Mouse (Mus musculus) large intestine, adult 2 months (tissue): ENCODE data around the gene Wdr34. TPM values are rescaled to one million over a fixed set of nuclear protein-coding genes. Genes with fewer than 3 reads are reported as not detected.

Source experiments
- DNase-seq: peaks from one replicate; pipeline ENCODE4 v3.0.0-alpha.2; 2012; ENCODE audit warnings: low read depth, low spot score
- WGBS: fragments of 180-500 bp; shearing (Covaris S2); methylation state at CpG from one replicate; pipeline ENCODE4 v1.1.7; 2018; 5-methylcytosine and 5-hydroxymethylcytosine counted together
- polyA plus RNA-seq: library from polyadenylated mRNA; depleted of rRNA; stranded (reverse); fragments of >200 nt; gene quantifications from 2 replicates; pipeline ENCODE4 v1.2.3, GENCODE M21; 2012; rRNA removed

The Wdr34 gene
- polyA plus RNA-seq, result 10.9 and 11.2 TPM in 2 replicates

- under 1% methylated on average over 54 of the region's 54 CpGs for WGBS
These were observed at the start of gene Wdr34 for GRCm38 (mm10) chr2:30048699-30049388. Gene Wdr34 (minus strand): TSS chr2:30048881.

GRCm38 (mm10) chr2:30095882-30096527 lies 47.3 kb upstream of the Wdr34 start:
- whole genome bisulfite sequencing, result 78% methylated on average over 2 of the region's 2 CpGs
- DNase-seq, result no peak

More at GRCm38 (mm10) chr2:30048699-30049388, at the start of gene Wdr34:
- peak; percentile 88 for DNase-seq

GRCm38 (mm10) chr2:30094208-30094588 lies 45.5 kb upstream of the Wdr34 start:
- no peak for DNase-seq
- WGBS, result 2% methylated on average over 13 of the region's 13 CpGs

- peak; percentile 97 for DNase-seq
- WGBS, result under 1% methylated on average over 51 of the region's 51 CpGs
These were observed 45.0 kb upstream of the Wdr34 start, which contains the start of gene Zdhhc12 for GRCm38 (mm10) chr2:30093471-30094207. Gene Zdhhc12 (minus strand): TSS chr2:30093648.

GRCm38 (mm10) chr2:30092280-30092918 lies 43.7 kb upstream of the Wdr34 start:
- WGBS, result 75% methylated on average over 6 of the region's 6 CpGs
- DNase-seq, result no peak

GRCm38 (mm10) chr2:30091521-30091920 lies 42.8 kb upstream of the Wdr34 start:
- 97% methylated on average over 12 of the region's 12 CpGs for WGBS
- DNase-seq, result no peak

- DNase-seq, result no peak
- whole genome bisulfite sequencing, result 92% methylated on average over 4 of the region's 4 CpGs
These were observed 38.6 kb upstream of the Wdr34 start for GRCm38 (mm10) chr2:30087310-30087709.

GRCm38 (mm10) chr2:30084632-30085031 lies 36.0 kb upstream of the Wdr34 start:
- no peak for DNase-seq
- 65% methylated on average over 12 of the region's 12 CpGs for WGBS

GRCm38 (mm10) chr2:30084113-30084512 lies 35.4 kb upstream of the Wdr34 start:
- 49% methylated on average over 5 of the region's 5 CpGs for WGBS
- no peak for DNase-seq

GRCm38 (mm10) chr2:30080181-30080800 lies 31.6 kb upstream of the Wdr34 start:
- DNase-seq, result no peak

GRCm38 (mm10) chr2:30078760-30079159 lies 30.1 kb upstream of the Wdr34 start:
- no peak for DNase-seq
- 78% methylated on average over 4 of the region's 4 CpGs for WGBS

More at GRCm38 (mm10) chr2:30080181-30080800, 31.6 kb upstream of the Wdr34 start:
- WGBS, result 89% methylated on average over 15 of the region's 15 CpGs

GRCm38 (mm10) chr2:30078349-30078712 lies 29.6 kb upstream of the Wdr34 start:
- 29% methylated on average over 10 of the region's 10 CpGs for WGBS
- no peak for DNase-seq

GRCm38 (mm10) chr2:30077502-30078348 lies 29.0 kb upstream of the Wdr34 start, which contains the start of gene Pkn3:
Gene Pkn3 (plus strand): TSS chr2:30077684.
- DNase-seq, result no peak
- under 1% methylated on average over 53 of the region's 53 CpGs for WGBS

GRCm38 (mm10) chr2:30076959-30077358 lies 28.3 kb upstream of the Wdr34 start:
- no peak for DNase-seq
- 65% methylated on average over 6 of the region's 6 CpGs for WGBS

- WGBS, result 89% methylated on average over 9 of the region's 9 CpGs
- no peak for DNase-seq
These were observed 27.8 kb upstream of the Wdr34 start for GRCm38 (mm10) chr2:30076439-30076838.

GRCm38 (mm10) chr2:30075625-30076024 lies 26.9 kb upstream of the Wdr34 start:
- WGBS, result 24% methylated on average over 3 of the region's 3 CpGs
- DNase-seq, result no peak

- no peak for DNase-seq
- WGBS, result 80% methylated on average over 3 of the region's 3 CpGs
These were observed 24.6 kb upstream of the Wdr34 start for GRCm38 (mm10) chr2:30073285-30073684.

GRCm38 (mm10) chr2:30072875-30073274 lies 24.2 kb upstream of the Wdr34 start:
- no peak for DNase-seq
- 85% methylated on average over 7 of the region's 7 CpGs for WGBS

GRCm38 (mm10) chr2:30067962-30068361 lies 19.3 kb upstream of the Wdr34 start:
- WGBS, result 9% methylated on average over 7 of the region's 7 CpGs
- DNase-seq, result no peak
